Mouse (Mus musculus): Measurements from ENCODE around the gene H2-Oa. TPM values are rescaled to one million over a fixed set of nuclear protein-coding genes. Genes with fewer than 3 reads are reported as not detected.

Gene H2-Oa
- polyA plus RNA-seq, 1 experiment from 2014 or later = 0.65 TPM

- ATAC-seq (ENCODE audit: insufficient number of reproducible peaks, insufficient read depth, low FRiP score, low read depth) = no peak
- peaks cover 7% of the 10 kb centered on the region; the same call in 1 of the 2 replicates for H3K27me3 ChIP-seq (ENCODE audit: control insufficient read depth, insufficient read depth, low read length)
- 61% methylated on average over 7 of the region's 7 CpGs for WGBS
Measured at GRCm38 (mm10) chr17:34137601-34138000, 45.5 kb downstream of the H2-Oa start.

DNA sequence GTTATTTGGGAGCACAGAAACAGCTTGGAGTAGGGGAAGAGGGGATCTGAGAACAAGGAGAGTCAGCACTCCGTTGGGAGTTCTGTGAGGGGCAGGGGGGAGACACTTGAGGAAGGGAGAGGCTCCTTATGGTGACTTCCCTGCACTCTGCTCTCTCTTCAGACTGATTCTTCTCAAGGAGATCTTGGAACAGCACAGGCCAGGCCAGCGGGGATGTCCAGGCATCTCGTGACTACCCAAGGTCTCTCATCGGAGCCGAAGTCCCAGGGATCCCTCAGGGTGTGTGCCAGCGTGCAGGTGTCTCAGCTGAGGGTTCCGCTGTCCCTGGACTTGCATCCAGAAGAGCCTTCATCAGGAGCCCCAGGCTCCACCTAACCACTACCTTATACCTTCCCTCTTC is 46.5 kb downstream of the H2-Oa start:
- H3K27me3 ChIP-seq (ENCODE audit: control insufficient read depth, insufficient read depth, low read length) = peaks cover 7% of the 10 kb centered on the region; the same call in 1 of the 2 replicates
- no peaks in the 10 kb centered on the region for H3K36me3 ChIP-seq (ENCODE audit: control insufficient read depth, insufficient read depth, low read length)
- 84% methylated on average over 7 of the region's 7 CpGs for WGBS
- no peak overlapping the region for H3K27ac ChIP-seq (ENCODE audit: low read length)
- H3K9ac ChIP-seq (replicated peaks; ENCODE audit: low read depth, low read length) = no peak overlapping the region
- ATAC-seq (ENCODE audit: insufficient number of reproducible peaks, insufficient read depth, low FRiP score, low read depth) = no peak
- H3K4me3 ChIP-seq (ENCODE audit: low read depth, low read length) = no peak overlapping the region
- H3K4me1 ChIP-seq (ENCODE audit: control insufficient read depth, insufficient read depth, low read length) = no peaks in the 10 kb centered on the region; the same call in 1 of the 2 replicates
- H3K9me3 ChIP-seq (ENCODE audit: control insufficient read depth, low read depth, low read length) = no peaks in the 10 kb centered on the region
- no peak overlapping the region for H3K4me2 ChIP-seq (replicated peaks; ENCODE audit: low read depth, low read length)

More at GRCm38 (mm10) chr17:34137601-34138000, 45.5 kb downstream of the H2-Oa start:
- no peak overlapping the region for H3K27ac ChIP-seq (ENCODE audit: low read length)
- no peaks in the 10 kb centered on the region for H3K36me3 ChIP-seq (ENCODE audit: control insufficient read depth, insufficient read depth, low read length)
- H3K9ac ChIP-seq (replicated peaks; ENCODE audit: low read depth, low read length) = no peak overlapping the region
- H3K9me3 ChIP-seq (ENCODE audit: control insufficient read depth, low read depth, low read length) = no peaks in the 10 kb centered on the region
- H3K4me1 ChIP-seq (ENCODE audit: control insufficient read depth, insufficient read depth, low read length) = no peaks in the 10 kb centered on the region; the same call in 1 of the 2 replicates
- H3K4me3 ChIP-seq (ENCODE audit: low read depth, low read length) = no peak overlapping the region
- H3K4me2 ChIP-seq (replicated peaks; ENCODE audit: low read depth, low read length) = no peak overlapping the region

GRCm38 (mm10) chr17:34139416-34139815 is 47.3 kb downstream of the H2-Oa start:
- H3K36me3 ChIP-seq (ENCODE audit: control insufficient read depth, insufficient read depth, low read length) = no peaks in the 10 kb centered on the region
- H3K4me3 ChIP-seq (ENCODE audit: low read depth, low read length) = peak overlapping the region; percentile 27
- no peaks in the 10 kb centered on the region; the same call in 1 of the 2 replicates for H3K4me1 ChIP-seq (ENCODE audit: control insufficient read depth, insufficient read depth, low read length)
- no peaks in the 10 kb centered on the region for H3K9me3 ChIP-seq (ENCODE audit: control insufficient read depth, low read depth, low read length)
- WGBS = 2% methylated on average over 16 of the region's 16 CpGs
- peaks cover 7% of the 10 kb centered on the region; the same call in 1 of the 2 replicates for H3K27me3 ChIP-seq (ENCODE audit: control insufficient read depth, insufficient read depth, low read length)
- H3K9ac ChIP-seq (replicated peaks; ENCODE audit: low read depth, low read length) = no peak overlapping the region
- no peak for ATAC-seq (ENCODE audit: insufficient number of reproducible peaks, insufficient read depth, low FRiP score, low read depth)
- peak overlapping the region; percentile 72 for H3K4me2 ChIP-seq (replicated peaks; ENCODE audit: low read depth, low read length)
- no peak overlapping the region for H3K27ac ChIP-seq (ENCODE audit: low read length)

GRCm38 (mm10) chr17:34140240-34140639 is 48.1 kb downstream of the H2-Oa start:
- no peaks in the 10 kb centered on the region; the same call in 1 of the 2 replicates for H3K4me1 ChIP-seq (ENCODE audit: control insufficient read depth, insufficient read depth, low read length)
- no peak overlapping the region for H3K9ac ChIP-seq (replicated peaks; ENCODE audit: low read depth, low read length)
- H3K9me3 ChIP-seq (ENCODE audit: control insufficient read depth, low read depth, low read length) = no peaks in the 10 kb centered on the region
- no peak for ATAC-seq (ENCODE audit: insufficient number of reproducible peaks, insufficient read depth, low FRiP score, low read depth)
- no peaks in the 10 kb centered on the region for H3K36me3 ChIP-seq (ENCODE audit: control insufficient read depth, insufficient read depth, low read length)
- H3K27ac ChIP-seq (ENCODE audit: low read length) = no peak overlapping the region
- 11% methylated on average over 5 of the region's 5 CpGs for WGBS
- peaks cover 7% of the 10 kb centered on the region; the same call in 1 of the 2 replicates for H3K27me3 ChIP-seq (ENCODE audit: control insufficient read depth, insufficient read depth, low read length)
- H3K4me3 ChIP-seq (ENCODE audit: low read depth, low read length) = peak overlapping the region; percentile 27; the same call in 1 of the 2 replicates
- peak overlapping the region; percentile 72 for H3K4me2 ChIP-seq (replicated peaks; ENCODE audit: low read depth, low read length)

GRCm38 (mm10) chr17:34141448-34141847 is 49.3 kb downstream of the H2-Oa start:
- no peak overlapping the region for H3K4me3 ChIP-seq (ENCODE audit: low read depth, low read length)
- no peak overlapping the region for H3K4me2 ChIP-seq (replicated peaks; ENCODE audit: low read depth, low read length)
- H3K36me3 ChIP-seq (ENCODE audit: control insufficient read depth, insufficient read depth, low read length) = no peaks in the 10 kb centered on the region
- no peak overlapping the region for H3K27ac ChIP-seq (ENCODE audit: low read length)
- ATAC-seq (ENCODE audit: insufficient number of reproducible peaks, insufficient read depth, low FRiP score, low read depth) = no peak
- peaks cover 7% of the 10 kb centered on the region; the same call in 1 of the 2 replicates for H3K27me3 ChIP-seq (ENCODE audit: control insufficient read depth, insufficient read depth, low read length)
- WGBS = 62% methylated on average over 4 of the region's 4 CpGs
- no peak overlapping the region for H3K9ac ChIP-seq (replicated peaks; ENCODE audit: low read depth, low read length)
- no peaks in the 10 kb centered on the region for H3K9me3 ChIP-seq (ENCODE audit: control insufficient read depth, low read depth, low read length)
- no peaks in the 10 kb centered on the region; the same call in 1 of the 2 replicates for H3K4me1 ChIP-seq (ENCODE audit: control insufficient read depth, insufficient read depth, low read length)

DNA sequence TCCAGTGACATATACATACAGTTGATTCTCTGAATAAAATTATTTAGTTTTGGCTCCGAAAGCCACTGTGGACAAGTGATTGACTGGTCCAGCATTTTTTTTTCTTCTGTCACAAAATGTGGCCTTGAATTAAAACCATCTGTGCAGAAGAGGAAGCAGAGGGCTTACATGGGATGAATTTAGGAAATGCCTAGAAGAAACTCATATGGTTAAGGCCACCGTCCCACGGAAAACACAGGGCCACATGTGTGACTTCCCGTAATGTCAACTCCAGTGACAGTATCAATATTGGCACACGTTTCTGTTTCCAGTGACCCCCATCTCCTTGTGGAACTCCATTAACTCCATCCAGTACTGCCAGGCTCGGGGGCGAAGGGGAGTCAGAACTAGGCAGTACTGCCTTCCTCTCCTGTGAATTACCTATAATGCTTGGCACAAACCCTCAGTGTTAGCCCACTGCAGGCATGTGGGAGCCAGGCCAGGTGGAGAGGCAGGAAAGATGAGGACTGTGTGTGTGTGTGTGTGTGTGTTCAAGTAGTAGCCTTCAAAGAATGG is 50.4 kb downstream of the H2-Oa start:
- no peak for ATAC-seq (ENCODE audit: insufficient number of reproducible peaks, insufficient read depth, low FRiP score, low read depth)
- Histone ChIP-seq H3K4me1 (ENCODE audit: control insufficient read depth, insufficient read depth, low read length) (no peaks in the 10 kb centered on the region; the same call in 1 of the 2 replicates), H3K36me3 (ENCODE audit: control insufficient read depth, insufficient read depth, low read length) (no peaks in the 10 kb centered on the region), H3K4me3 (ENCODE audit: low read depth, low read length) (no peak overlapping the region), H3K9me3 (ENCODE audit: control insufficient read depth, low read depth, low read length) (no peaks in the 10 kb centered on the region), H3K27me3 (ENCODE audit: control insufficient read depth, insufficient read depth, low read length) (peaks cover 7% of the 10 kb centered on the region; the same call in 1 of the 2 replicates), H3K4me2 (replicated peaks; ENCODE audit: low read depth, low read length) (no peak overlapping the region), H3K27ac (ENCODE audit: low read length) (no peak overlapping the region), H3K9ac (replicated peaks; ENCODE audit: low read depth, low read length) (no peak overlapping the region)
- WGBS = 82% methylated on average over 7 of the region's 7 CpGs

- no peak within 1 kb of the TSS for H3K27ac ChIP-seq (ENCODE audit: low read length)
- WGBS = 28% methylated on average over 7 of the region's 7 CpGs
Measured at GRCm38 (mm10) chr17:34143033-34143432, 50.9 kb downstream of the H2-Oa start, which contains the start of gene H2-DMb2. H2-DMb2 (plus strand) TSS chr17:34143307.

DNA sequence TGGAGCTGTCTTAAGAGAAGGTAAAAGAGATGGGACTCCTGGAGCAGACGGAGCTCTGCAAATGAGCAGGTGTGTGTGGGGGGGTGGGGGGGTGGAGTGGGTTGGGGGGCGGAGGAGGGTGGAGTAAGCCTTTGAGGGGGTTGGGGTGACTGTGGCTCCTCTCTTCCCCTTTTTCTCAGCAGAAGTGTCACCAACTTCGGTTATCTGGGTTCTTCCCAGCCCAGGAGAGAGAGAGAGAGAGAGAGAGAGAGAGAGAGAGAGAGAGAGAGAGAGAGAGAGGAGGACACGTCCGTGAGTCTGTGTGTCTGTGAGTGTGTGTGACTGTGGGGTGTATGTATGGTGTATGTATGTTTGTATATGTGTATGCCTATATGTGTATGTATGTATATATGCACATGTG is 51.3 kb downstream of the H2-Oa start:
- WGBS = 71% methylated on average over 5 of the region's 5 CpGs
- Histone ChIP-seq H3K4me1 (ENCODE audit: control insufficient read depth, insufficient read depth, low read length) (no peaks in the 10 kb centered on the region; the same call in 1 of the 2 replicates), H3K4me3 (ENCODE audit: low read depth, low read length) (no peak overlapping the region), H3K27me3 (ENCODE audit: control insufficient read depth, insufficient read depth, low read length) (peaks cover 4% of the 10 kb centered on the region; the same call in 1 of the 2 replicates), H3K36me3 (ENCODE audit: control insufficient read depth, insufficient read depth, low read length) (no peaks in the 10 kb centered on the region), H3K4me2 (replicated peaks; ENCODE audit: low read depth, low read length) (no peak overlapping the region), H3K27ac (ENCODE audit: low read length) (no peak overlapping the region), H3K9ac (replicated peaks; ENCODE audit: low read depth, low read length) (no peak overlapping the region), H3K9me3 (ENCODE audit: control insufficient read depth, low read depth, low read length) (no peaks in the 10 kb centered on the region)
- ATAC-seq (ENCODE audit: insufficient number of reproducible peaks, insufficient read depth, low FRiP score, low read depth) = no peak

More at GRCm38 (mm10) chr17:34143033-34143432, 50.9 kb downstream of the H2-Oa start, which contains the start of gene H2-DMb2:
- no peak for ATAC-seq (ENCODE audit: insufficient number of reproducible peaks, insufficient read depth, low FRiP score, low read depth)
- Histone ChIP-seq H3K9me3 (ENCODE audit: control insufficient read depth, low read depth, low read length) (no peaks in the 10 kb centered on the region), H3K4me1 (ENCODE audit: control insufficient read depth, insufficient read depth, low read length) (no peaks in the 10 kb centered on the region; the same call in 1 of the 2 replicates), H3K36me3 (ENCODE audit: control insufficient read depth, insufficient read depth, low read length) (no peaks in the 10 kb centered on the region), H3K4me3 (ENCODE audit: low read depth, low read length) (no peak within 1 kb of the TSS), H3K4me2 (replicated peaks; ENCODE audit: low read depth, low read length) (no peak within 1 kb of the TSS), H3K9ac (replicated peaks; ENCODE audit: low read depth, low read length) (no peak within 1 kb of the TSS), H3K27me3 (ENCODE audit: control insufficient read depth, insufficient read depth, low read length) (peaks cover 7% of the 10 kb centered on the region; the same call in 1 of the 2 replicates)
